Mouse (Mus musculus) CH12.LX (cell line): ENCODE measurements around the gene Plxdc2.

ENCODE experiments used
- CTCF ChIP-seq, 2 experiments: IDR thresholded peaks in 1 of 2; conservative IDR thresholded peaks in 1 of 2; 2 replicates each; pipeline ENCODE4 v1.5.1; 2011 to 2012; ENCODE audit warnings: low read depth in 2 of 2, low read length in 2 of 2, improper control_type of control experiment in 1 of 2, inconsistent platforms in 1 of 2, mild to moderate bottlenecking in 1 of 2, moderate library complexity in 1 of 2
- E2F4 ChIP-seq: IDR thresholded peaks from 2 replicates; pipeline ENCODE4 v1.6.1; 2011; ENCODE audit warnings: low read depth, low read length, improper control_type of control experiment; ENCODE audit not compliant: insufficient replicate concordance
- MAX ChIP-seq: IDR thresholded peaks from 2 replicates; pipeline ENCODE4 v1.6.1; 2011; ENCODE audit warnings: low read length, improper control_type of control experiment
- POLR2A ChIP-seq: IDR thresholded peaks from 2 replicates; pipeline ENCODE4 v1.6.1; 2011; ENCODE audit warnings: low read depth, mild to moderate bottlenecking, improper control_type of control experiment, low read length
- SMC3 ChIP-seq: IDR thresholded peaks from 2 replicates; pipeline ENCODE4 v1.6.1; 2011; ENCODE audit warnings: low read depth, low read length, improper control_type of control experiment

- TF ChIP-seq CTCF (conservative IDR thresholded peaks at IDR 0.05 in 1 of 2, IDR thresholded peaks at IDR 0.05 in 1 of 2; ENCODE audit: low read depth in 2 of 2, low read length in 2 of 2) = no peak
- TF ChIP-seq SMC3 = no peak
- TF ChIP-seq E2F4 = no peak
- no peak for TF ChIP-seq MAX
- TF ChIP-seq POLR2A = no peak
Measured at GRCm38 (mm10) chr2:16759766-16760165, 403.7 kb downstream of the Plxdc2 start.
